Mouse (Mus musculus) midbrain, embryonic 15.5 days (tissue): ENCODE measurements around the gene Prdm16. TPM values are rescaled to one million over a fixed set of nuclear protein-coding genes. Genes with fewer than 3 reads are reported as not detected.

ENCODE experiments used
- ATAC-seq: fragments of 200-750 bp; cut with Nextera tagmentation; replicated peaks from 2 replicates; pipeline ENCODE4 v1.8.0; 2017; ENCODE audit warnings: moderate TSS enrichment
- H3K27ac ChIP-seq: fragments of 300-500 bp; sonication (generic); 2 replicates; pipeline ENCODE4 v1.5.1; 2015; ENCODE audit warnings: mild to moderate bottlenecking, inconsistent platforms
- H3K27me3 ChIP-seq: fragments of 300-500 bp; sonication (generic); replicated peaks from 2 replicates; pipeline ENCODE4 v1.6.1; 2015; ENCODE audit warnings: inconsistent platforms
- H3K36me3 ChIP-seq: fragments of 300-500 bp; sonication (generic); replicated peaks from 2 replicates; pipeline ENCODE4 v1.6.1; 2015; ENCODE audit warnings: inconsistent platforms
- H3K4me1 ChIP-seq: fragments of 300-500 bp; sonication (generic); 2 replicates; pipeline ENCODE4 v1.6.1; 2015; ENCODE audit warnings: inconsistent platforms
- H3K4me2 ChIP-seq: fragments of 300-500 bp; sonication (generic); 2 replicates; pipeline ENCODE4 v1.6.1; 2015; ENCODE audit warnings: inconsistent platforms, mild to moderate bottlenecking, moderate library complexity
- H3K4me3 ChIP-seq: fragments of 300-500 bp; sonication (generic); 2 replicates; pipeline ENCODE4 v1.5.1; 2015; ENCODE audit warnings: mild to moderate bottlenecking, inconsistent platforms
- H3K9ac ChIP-seq: fragments of 300-500 bp; sonication (generic); 2 replicates; pipeline ENCODE4 v1.6.1; 2015; ENCODE audit warnings: mild to moderate bottlenecking, inconsistent platforms
- H3K9me3 ChIP-seq: fragments of 300-500 bp; sonication (generic); 2 replicates; pipeline ENCODE4 v1.6.1; 2016; ENCODE audit warnings: inconsistent platforms
- WGBS: fragments of 180-500 bp; shearing (Covaris S2); methylation state at CpG from one replicate; pipeline ENCODE4 v1.1.7; 2015; ENCODE audit warnings: mixed read lengths; 5-methylcytosine and 5-hydroxymethylcytosine counted together
- polyA plus RNA-seq: library from polyadenylated mRNA; unstranded; fragments of >200 nt; fragmentation: Nextera tagmentation; extraction: Ambion mirVana; gene quantifications from 2 replicates; pipeline ENCODE4 v1.2.1, GENCODE M21; 2015

Prdm16 gene
- polyA plus RNA-seq, 1 experiment from 2014 or later: 11.5 TPM

- no peak overlapping the region for H3K4me2 ChIP-seq
- no peak; the same call in 1 of the 2 replicates for ATAC-seq
- no peak overlapping the region for H3K4me3 ChIP-seq
- WGBS: 11% methylated on average over 25 of the region's 25 CpGs
- peaks cover 31% of the 10 kb centered on the region for H3K4me1 ChIP-seq
- peaks cover 67% of the 10 kb centered on the region for H3K27me3 ChIP-seq
- no peak overlapping the region for H3K9ac ChIP-seq
- H3K27ac ChIP-seq: no peak overlapping the region
- H3K9me3 ChIP-seq: no peaks in the 10 kb centered on the region
- H3K36me3 ChIP-seq: no peaks in the 10 kb centered on the region
Measured at GRCm38 (mm10) chr4:154473571-154474307, 162.9 kb downstream of the Prdm16 start.

GRCm38 (mm10) chr4:154472569-154472968 lies 164.1 kb downstream of the Prdm16 start:
- H3K27ac ChIP-seq: no peak overlapping the region
- WGBS: 18% methylated on average over 8 of the region's 8 CpGs
- peaks cover 71% of the 10 kb centered on the region for H3K27me3 ChIP-seq
- H3K4me1 ChIP-seq: peaks cover 31% of the 10 kb centered on the region
- H3K36me3 ChIP-seq: no peaks in the 10 kb centered on the region
- H3K9me3 ChIP-seq: no peaks in the 10 kb centered on the region
- ATAC-seq: no peak
- no peak overlapping the region for H3K9ac ChIP-seq
- H3K4me2 ChIP-seq: no peak overlapping the region
- H3K4me3 ChIP-seq: no peak overlapping the region

GRCm38 (mm10) chr4:154471447-154472101 lies 165.1 kb downstream of the Prdm16 start:
- peak; percentile 70 for ATAC-seq
- Histone ChIP-seq H3K4me3 (no peak overlapping the region), H3K27ac (no peak overlapping the region), H3K9ac (no peak overlapping the region), H3K9me3 (no peaks in the 10 kb centered on the region), H3K4me2 (peak overlapping the region; percentile 25), H3K27me3 (peaks cover 67% of the 10 kb centered on the region), H3K36me3 (no peaks in the 10 kb centered on the region), H3K4me1 (peaks cover 31% of the 10 kb centered on the region)
- WGBS: 8% methylated on average over 17 of the region's 17 CpGs

- H3K27me3 ChIP-seq: peaks cover 77% of the 10 kb centered on the region
- no peaks in the 10 kb centered on the region for H3K9me3 ChIP-seq
- H3K4me2 ChIP-seq: no peak overlapping the region
- H3K36me3 ChIP-seq: no peaks in the 10 kb centered on the region
- no peak for ATAC-seq
- no peak overlapping the region for H3K27ac ChIP-seq
- no peak overlapping the region for H3K9ac ChIP-seq
- 43% methylated on average over 5 of the region's 5 CpGs for WGBS
- no peak overlapping the region for H3K4me3 ChIP-seq
- H3K4me1 ChIP-seq: peaks cover 20% of the 10 kb centered on the region
Measured at GRCm38 (mm10) chr4:154466305-154466704, 170.4 kb downstream of the Prdm16 start.

- H3K4me1 ChIP-seq: peaks cover 16% of the 10 kb centered on the region
- no peak overlapping the region for H3K27ac ChIP-seq
- no peak overlapping the region for H3K9ac ChIP-seq
- no peaks in the 10 kb centered on the region for H3K9me3 ChIP-seq
- no peak overlapping the region for H3K4me3 ChIP-seq
- H3K36me3 ChIP-seq: no peaks in the 10 kb centered on the region
- H3K4me2 ChIP-seq: no peak overlapping the region
- no peak for ATAC-seq
- peaks cover 72% of the 10 kb centered on the region for H3K27me3 ChIP-seq
- WGBS: 46% methylated on average over 9 of the region's 9 CpGs
Measured at GRCm38 (mm10) chr4:154465123-154465522, 171.6 kb downstream of the Prdm16 start.

- no peak overlapping the region for H3K9ac ChIP-seq
- peaks cover 21% of the 10 kb centered on the region for H3K4me1 ChIP-seq
- no peaks in the 10 kb centered on the region for H3K36me3 ChIP-seq
- H3K27me3 ChIP-seq: peaks cover 57% of the 10 kb centered on the region
- no peak overlapping the region for H3K4me2 ChIP-seq
- no peak overlapping the region for H3K27ac ChIP-seq
- no peaks in the 10 kb centered on the region for H3K9me3 ChIP-seq
- no peak for ATAC-seq
- 42% methylated on average over 13 of the region's 13 CpGs for WGBS
- no peak overlapping the region for H3K4me3 ChIP-seq
Measured at GRCm38 (mm10) chr4:154460021-154460420, 176.7 kb downstream of the Prdm16 start.

- Histone ChIP-seq H3K4me3 (no peak overlapping the region), H3K9ac (no peak overlapping the region), H3K27me3 (peaks cover 41% of the 10 kb centered on the region), H3K4me1 (0 out of 2 replicates have a peak, but pooled peaks cover 10% of the 10 kb centered on the region), H3K4me2 (no peak overlapping the region), H3K27ac (no peak overlapping the region), H3K9me3 (no peaks in the 10 kb centered on the region), H3K36me3 (no peaks in the 10 kb centered on the region)
- WGBS: 82% methylated on average over 3 of the region's 3 CpGs
- no peak for ATAC-seq
Measured at GRCm38 (mm10) chr4:154457756-154458155, 178.9 kb downstream of the Prdm16 start.

GRCm38 (mm10) chr4:154456265-154456822 lies 180.3 kb downstream of the Prdm16 start:
- Histone ChIP-seq H3K36me3 (no peaks in the 10 kb centered on the region), H3K4me2 (no peak overlapping the region), H3K27ac (no peak overlapping the region), H3K9me3 (no peaks in the 10 kb centered on the region), H3K27me3 (peaks cover 31% of the 10 kb centered on the region), H3K4me1 (0 out of 2 replicates have a peak, but pooled peaks cover 10% of the 10 kb centered on the region), H3K4me3 (no peak overlapping the region), H3K9ac (no peak overlapping the region)
- ATAC-seq: no peak
- 38% methylated on average over 11 of the region's 11 CpGs for WGBS

GRCm38 (mm10) chr4:154450441-154450840 lies 186.2 kb downstream of the Prdm16 start:
- no peaks in the 10 kb centered on the region for H3K4me1 ChIP-seq
- H3K27me3 ChIP-seq: peaks cover 33% of the 10 kb centered on the region
- no peak overlapping the region for H3K9ac ChIP-seq
- H3K9me3 ChIP-seq: no peaks in the 10 kb centered on the region
- no peak for ATAC-seq
- H3K27ac ChIP-seq: no peak overlapping the region
- H3K4me3 ChIP-seq: no peak overlapping the region
- WGBS: 94% methylated on average over 9 of the region's 9 CpGs
- no peaks in the 10 kb centered on the region for H3K36me3 ChIP-seq
- no peak overlapping the region for H3K4me2 ChIP-seq

GRCm38 (mm10) chr4:154450036-154450435 lies 186.6 kb downstream of the Prdm16 start:
- Histone ChIP-seq H3K4me1 (no peaks in the 10 kb centered on the region), H3K9me3 (no peaks in the 10 kb centered on the region), H3K4me3 (no peak overlapping the region), H3K36me3 (no peaks in the 10 kb centered on the region), H3K4me2 (no peak overlapping the region), H3K27me3 (peaks cover 29% of the 10 kb centered on the region), H3K9ac (no peak overlapping the region), H3K27ac (no peak overlapping the region)
- ATAC-seq: no peak
- 80% methylated on average over 4 of the region's 4 CpGs for WGBS

- Histone ChIP-seq H3K36me3 (no peaks in the 10 kb centered on the region), H3K9ac (no peak overlapping the region), H3K4me1 (no peaks in the 10 kb centered on the region), H3K4me3 (no peak overlapping the region), H3K4me2 (no peak overlapping the region), H3K9me3 (no peaks in the 10 kb centered on the region), H3K27me3 (peaks cover 29% of the 10 kb centered on the region), H3K27ac (no peak overlapping the region)
- 19% methylated on average over 3 of the region's 3 CpGs for WGBS
- peak; percentile 69 for ATAC-seq
Measured at GRCm38 (mm10) chr4:154449343-154449742, 187.3 kb downstream of the Prdm16 start.

- ATAC-seq: no peak
- H3K27me3 ChIP-seq: peaks cover 27% of the 10 kb centered on the region; the same call in 1 of the 2 replicates
- no peaks in the 10 kb centered on the region for H3K4me1 ChIP-seq
- WGBS: 57% methylated on average over 9 of the region's 9 CpGs
- no peak overlapping the region for H3K4me3 ChIP-seq
- H3K27ac ChIP-seq: no peak overlapping the region
- no peak overlapping the region for H3K4me2 ChIP-seq
- H3K9me3 ChIP-seq: no peaks in the 10 kb centered on the region
- no peaks in the 10 kb centered on the region for H3K36me3 ChIP-seq
- H3K9ac ChIP-seq: no peak overlapping the region
Measured at GRCm38 (mm10) chr4:154445721-154446120, 191.0 kb downstream of the Prdm16 start.
